Mouse (Mus musculus) limb, embryonic 11.5 days (tissue): Measurements from ENCODE around the gene Pde10a. TPM values are rescaled to one million over a fixed set of nuclear protein-coding genes. Genes with fewer than 3 reads are reported as not detected.

Experiments
- ATAC-seq: fragments of 200-750 bp; cut with Nextera tagmentation; 2 replicates; pipeline ENCODE4 v1.8.0; 2017; ENCODE audit warnings: low read depth; ENCODE audit not compliant: insufficient number of reproducible peaks, low FRiP score, low TSS enrichment
- DNase-seq: peaks from one replicate; pipeline ENCODE4 v3.0.0-alpha.2; 2015; ENCODE audit warnings: low spot score
- H3K27ac ChIP-seq: fragments of 300-500 bp; sonication (generic); replicated peaks from 2 replicates; pipeline ENCODE4 v1.5.1; 2014; ENCODE audit warnings: low read depth, mild to moderate bottlenecking, low read length
- H3K27me3 ChIP-seq: fragments of 300-500 bp; sonication (generic); 2 replicates; pipeline ENCODE4 v1.6.1; 2014; ENCODE audit warnings: mild to moderate bottlenecking, low read length, mixed read lengths; ENCODE audit not compliant: control insufficient read depth, insufficient read depth
- H3K36me3 ChIP-seq: fragments of 300-500 bp; sonication (generic); 2 replicates; pipeline ENCODE4 v1.6.1; 2014; ENCODE audit warnings: mild to moderate bottlenecking, low read length, moderate library complexity, mixed read lengths; ENCODE audit not compliant: control insufficient read depth, insufficient read depth
- H3K4me1 ChIP-seq: fragments of 300-500 bp; sonication (generic); 2 replicates; pipeline ENCODE4 v1.6.1; 2014; ENCODE audit warnings: low read length, mixed read lengths; ENCODE audit not compliant: control insufficient read depth, insufficient read depth
- H3K4me2 ChIP-seq: fragments of 300-500 bp; sonication (generic); 2 replicates; pipeline ENCODE4 v1.6.1; 2014; ENCODE audit warnings: low read depth, mild to moderate bottlenecking, moderate library complexity; ENCODE audit not compliant: severe bottlenecking
- H3K4me3 ChIP-seq: fragments of 300-500 bp; sonication (generic); 2 replicates; pipeline ENCODE4 v1.5.1; 2014; ENCODE audit warnings: low read depth, low read length
- H3K9ac ChIP-seq: fragments of 300-500 bp; sonication (generic); 2 replicates; pipeline ENCODE4 v1.6.1; 2014; ENCODE audit warnings: mild to moderate bottlenecking, low read length
- H3K9me3 ChIP-seq: fragments of 300-500 bp; sonication (generic); 2 replicates; pipeline ENCODE4 v1.6.1; 2016; ENCODE audit warnings: low read length; ENCODE audit not compliant: control insufficient read depth
- WGBS: fragments of 180-500 bp; shearing (Covaris S2); extraction: QIAGEN DNeasy Blood & Tissue Kit; methylation state at CpG from one replicate; pipeline ENCODE4 v1.1.7; 2014; 5-methylcytosine and 5-hydroxymethylcytosine counted together
- polyA plus RNA-seq: library from polyadenylated mRNA; unstranded; fragments of >200 nt; fragmentation: Nextera tagmentation; extraction: Ambion mirVana; gene quantifications from 2 replicates; pipeline ENCODE4 v1.2.1, GENCODE M21; 2014

Pde10a gene
- polyA plus RNA-seq, 1 experiment from 2014 or later, result 0.77 TPM

GRCm38 (mm10) chr17:8490971-8491370 lies 34.2 kb upstream of the Pde10a start:
- no peak for DNase-seq
- no peaks in the 10 kb centered on the region for H3K4me1 ChIP-seq
- H3K9me3 ChIP-seq, result no peaks in the 10 kb centered on the region
- WGBS, result 84% methylated on average over 5 of the region's 5 CpGs
- H3K4me2 ChIP-seq, result no peak overlapping the region
- no peak for ATAC-seq
- H3K9ac ChIP-seq, result no peak overlapping the region
- H3K36me3 ChIP-seq, result no peaks in the 10 kb centered on the region
- no peaks in the 10 kb centered on the region for H3K27me3 ChIP-seq
- no peak overlapping the region for H3K4me3 ChIP-seq
- no peak overlapping the region for H3K27ac ChIP-seq

- Histone ChIP-seq H3K9me3 (no peaks in the 10 kb centered on the region), H3K27me3 (no peaks in the 10 kb centered on the region), H3K4me1 (no peaks in the 10 kb centered on the region), H3K27ac (no peak overlapping the region), H3K9ac (no peak overlapping the region), H3K4me2 (no peak overlapping the region), H3K4me3 (no peak overlapping the region), H3K36me3 (no peaks in the 10 kb centered on the region)
- ATAC-seq, result no peak
- 85% methylated on average over 4 of the region's 4 CpGs for WGBS
- DNase-seq, result no peak
Observed at GRCm38 (mm10) chr17:8493461-8493860, 31.7 kb upstream of the Pde10a start.

GRCm38 (mm10) chr17:8498151-8498550 lies 27.0 kb upstream of the Pde10a start:
- no peaks in the 10 kb centered on the region for H3K4me1 ChIP-seq

GRCm38 (mm10) chr17:8498655-8499054 lies 26.5 kb upstream of the Pde10a start:
- no peaks in the 10 kb centered on the region for H3K36me3 ChIP-seq
- no peak overlapping the region for H3K4me3 ChIP-seq
- H3K27ac ChIP-seq, result no peak overlapping the region
- no peaks in the 10 kb centered on the region for H3K4me1 ChIP-seq
- H3K9ac ChIP-seq, result no peak overlapping the region
- no peaks in the 10 kb centered on the region for H3K27me3 ChIP-seq
- WGBS, result 45% methylated on average over 5 of the region's 5 CpGs
- DNase-seq (no peak), ATAC-seq (no peak)
- no peaks in the 10 kb centered on the region for H3K9me3 ChIP-seq
- H3K4me2 ChIP-seq, result no peak overlapping the region

More at GRCm38 (mm10) chr17:8498151-8498550, 27.0 kb upstream of the Pde10a start:
- H3K9ac ChIP-seq, result no peak overlapping the region
- no peak overlapping the region for H3K4me3 ChIP-seq
- H3K27me3 ChIP-seq, result no peaks in the 10 kb centered on the region
- no peak overlapping the region for H3K4me2 ChIP-seq
- 83% methylated on average over 1 of the region's 1 CpGs for WGBS
- H3K9me3 ChIP-seq, result no peaks in the 10 kb centered on the region
- H3K36me3 ChIP-seq, result no peaks in the 10 kb centered on the region
- no peak overlapping the region for H3K27ac ChIP-seq
- DNase-seq, result no peak
- ATAC-seq, result no peak

GRCm38 (mm10) chr17:8499564-8500117 lies 25.5 kb upstream of the Pde10a start:
- ATAC-seq (no peak), DNase-seq (no peak)
- no peak overlapping the region for H3K4me3 ChIP-seq
- no peaks in the 10 kb centered on the region for H3K9me3 ChIP-seq
- no peaks in the 10 kb centered on the region for H3K36me3 ChIP-seq
- no peaks in the 10 kb centered on the region for H3K4me1 ChIP-seq
- no peaks in the 10 kb centered on the region for H3K27me3 ChIP-seq
- WGBS, result 76% methylated on average over 4 of the region's 4 CpGs
- H3K9ac ChIP-seq, result no peak overlapping the region
- H3K4me2 ChIP-seq, result no peak overlapping the region
- H3K27ac ChIP-seq, result no peak overlapping the region

- Histone ChIP-seq H3K4me2 (no peak overlapping the region), H3K9me3 (no peaks in the 10 kb centered on the region), H3K36me3 (no peaks in the 10 kb centered on the region), H3K27me3 (no peaks in the 10 kb centered on the region), H3K9ac (no peak overlapping the region), H3K27ac (no peak overlapping the region), H3K4me3 (no peak overlapping the region), H3K4me1 (peaks cover 29% of the 10 kb centered on the region)
- whole genome bisulfite sequencing, result 82% methylated on average over 3 of the region's 3 CpGs
- no peak for DNase-seq
- no peak for ATAC-seq
Observed at GRCm38 (mm10) chr17:8504381-8504780, 20.8 kb upstream of the Pde10a start.

GRCm38 (mm10) chr17:8505669-8506426 lies 19.3 kb upstream of the Pde10a start:
- Histone ChIP-seq H3K27ac (no peak overlapping the region), H3K36me3 (no peaks in the 10 kb centered on the region)
- WGBS, result 2% methylated on average over 20 of the region's 20 CpGs

GRCm38 (mm10) chr17:8506726-8507125 lies 18.4 kb upstream of the Pde10a start:
- Histone ChIP-seq H3K4me3 (no peak overlapping the region), H3K36me3 (no peaks in the 10 kb centered on the region), H3K9me3 (no peaks in the 10 kb centered on the region), H3K27ac (no peak overlapping the region), H3K27me3 (no peaks in the 10 kb centered on the region), H3K4me1 (peaks cover 29% of the 10 kb centered on the region), H3K9ac (no peak overlapping the region), H3K4me2 (no peak overlapping the region)
- ATAC-seq (no peak), DNase-seq (no peak)
- WGBS, result 54% methylated on average over 6 of the region's 6 CpGs

More at GRCm38 (mm10) chr17:8505669-8506426, 19.3 kb upstream of the Pde10a start:
- ATAC-seq, result peak; percentile 42; the same call in 1 of the 2 replicates
- H3K27me3 ChIP-seq, result no peaks in the 10 kb centered on the region
- peaks cover 29% of the 10 kb centered on the region for H3K4me1 ChIP-seq
- peak overlapping the region; percentile 5; the same call in 1 of the 2 replicates for H3K9ac ChIP-seq
- DNase-seq, result peak; percentile 55
- peak overlapping the region; percentile 21 for H3K4me3 ChIP-seq
- H3K9me3 ChIP-seq, result no peaks in the 10 kb centered on the region
- peak overlapping the region; percentile 51 for H3K4me2 ChIP-seq
